Mouse (Mus musculus): ENCODE results near the gene Gm4565.
"Not testable (repeated sequence)": the region's sequence is repeated elsewhere in the genome, so short reads cannot be mapped to it uniquely, and the experiment has no call there.

- not testable (repeated sequence) for TF ChIP-seq CTCF, POLR2A (IDR thresholded peaks at IDR 0.05; ENCODE audit: insufficient read depth, low read depth, low read length)
These were observed at the start of gene Gm4565 for GRCm38 (mm10) chr7:22588027-22588426.
